Comparison of ENCODE assay signal across 21 mouse cellular contexts in the genomic region with DNA sequence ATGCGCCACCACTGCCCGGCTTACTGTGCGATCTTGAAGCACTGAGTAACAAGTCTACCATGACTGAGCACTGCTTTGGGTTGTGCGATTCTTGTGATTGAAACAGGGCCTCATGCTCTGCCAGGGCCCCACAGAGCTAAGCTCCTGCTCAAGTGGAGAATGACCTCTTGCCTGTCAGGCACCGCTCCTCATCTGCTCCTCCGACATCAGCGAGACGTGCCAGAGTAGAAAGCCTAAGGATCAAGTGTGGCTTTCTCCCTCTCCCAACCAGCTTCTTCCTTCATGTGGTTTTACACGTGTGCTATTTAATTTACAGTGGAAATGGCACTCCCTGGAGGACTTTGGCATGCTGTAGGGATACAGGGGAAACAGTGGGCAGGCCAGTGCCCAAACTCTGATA. TPM values are rescaled to one million over a fixed set of nuclear protein-coding genes. Genes with fewer than 3 reads are reported as not detected.
DNase-seq lines count a peak whose midpoint lies in the region; ATAC-seq lines count a peak whose summit lies in the region.
"Had no signal": no experiment of that assay in that cellular context is flagged by ENCODE, and none has a peak within 500 bp of the region (broad histone marks: within the 10 kb centered on the region; RNA-seq: fewer than 3 reads in every experiment).

No protein-coding gene starts in this region.

- peaks cover 10% of the 10 kb centered on the region for H3K4me1 ChIP-seq in midbrain, embryonic 11.5 days (ENCODE audit: control insufficient read depth, insufficient read depth, low read length)
- H3K4me1 ChIP-seq in midbrain, embryonic 13.5 days (replicated peaks) = peaks cover 17% of the 10 kb centered on the region; the same call in 1 of the 2 replicates
- H3K4me1 ChIP-seq in embryonic facial prominence, embryonic 14.5 days (ENCODE audit: control insufficient read depth, insufficient read depth, low read length) = peaks cover 58% of the 10 kb centered on the region

- H3K36me3 ChIP-seq in midbrain, embryonic 11.5 days (ENCODE audit: control insufficient read depth, insufficient read depth, low read length) = no peaks in the 10 kb centered on the region
- no peaks in the 10 kb centered on the region for H3K36me3 ChIP-seq in midbrain, embryonic 13.5 days
- no peaks in the 10 kb centered on the region for H3K36me3 ChIP-seq in embryonic facial prominence, embryonic 14.5 days (ENCODE audit: control insufficient read depth, insufficient read depth, low read length)
- H3K36me3 ChIP-seq: embryonic facial prominence, embryonic 12.5 days; forebrain, embryonic 15.5 days; hindbrain, embryonic 15.5 days; midbrain, embryonic 15.5 days; neural tube, embryonic 12.5 days had no signal

- no peaks in the 10 kb centered on the region for H3K27me3 ChIP-seq in midbrain, embryonic 11.5 days (ENCODE audit: control insufficient read depth, insufficient read depth, low read length)
- H3K27me3 ChIP-seq in midbrain, embryonic 13.5 days = no peaks in the 10 kb centered on the region
- H3K27me3 ChIP-seq in embryonic facial prominence, embryonic 14.5 days (replicated peaks; ENCODE audit: control insufficient read depth, insufficient read depth, low read length) = no peaks in the 10 kb centered on the region
- H3K27me3 ChIP-seq: embryonic facial prominence, embryonic 12.5 days; forebrain, embryonic 15.5 days; hindbrain, embryonic 15.5 days; midbrain, embryonic 15.5 days; neural tube, embryonic 12.5 days had no signal

- no peak overlapping the region for H3K4me3 ChIP-seq in midbrain, embryonic 11.5 days (ENCODE audit: low read depth, low read length)
- no peak overlapping the region for H3K4me3 ChIP-seq in midbrain, embryonic 13.5 days (replicated peaks)
- no peak overlapping the region for H3K4me3 ChIP-seq in embryonic facial prominence, embryonic 14.5 days (ENCODE audit: low read depth, low read length)
- H3K4me3 ChIP-seq: embryonic facial prominence, embryonic 12.5 days; forebrain, embryonic 15.5 days; hindbrain, embryonic 15.5 days; left cerebral cortex, adult 2 months; midbrain, embryonic 15.5 days; neural tube, embryonic 12.5 days had no signal

- H3K27ac ChIP-seq in midbrain, embryonic 11.5 days (ENCODE audit: low read depth, low read length) = no peak overlapping the region
- no peak overlapping the region for H3K27ac ChIP-seq in midbrain, embryonic 13.5 days
- H3K27ac ChIP-seq in embryonic facial prominence, embryonic 14.5 days (replicated peaks; ENCODE audit: low read depth, low read length) = 0 out of 2 replicates have a peak overlapping the region, but pooled peaks have one; percentile 13
- H3K27ac ChIP-seq: forebrain, embryonic 15.5 days; hindbrain, embryonic 15.5 days; kidney, postnatal 0 days; left cerebral cortex, adult 2 months; midbrain, embryonic 15.5 days; neural tube, embryonic 12.5 days had no signal

- ATAC-seq in midbrain, embryonic 11.5 days (ENCODE audit: low FRiP score) = no peak
- no peak for ATAC-seq in midbrain, embryonic 13.5 days
- no peak for ATAC-seq in embryonic facial prominence, embryonic 14.5 days (ENCODE audit: low read depth)
- ATAC-seq: forebrain, embryonic 15.5 days; midbrain, embryonic 15.5 days had no signal

- H3K9me3 ChIP-seq in midbrain, embryonic 11.5 days (ENCODE audit: control insufficient read depth, low read length) = no peaks in the 10 kb centered on the region
- no peaks in the 10 kb centered on the region for H3K9me3 ChIP-seq in midbrain, embryonic 13.5 days
- no peaks in the 10 kb centered on the region for H3K9me3 ChIP-seq in embryonic facial prominence, embryonic 14.5 days (ENCODE audit: control insufficient read depth, low read length)
- H3K9me3 ChIP-seq: embryonic facial prominence, embryonic 12.5 days; forebrain, embryonic 15.5 days; hindbrain, embryonic 15.5 days; midbrain, embryonic 15.5 days; neural tube, embryonic 12.5 days had no signal

- H3K4me2 ChIP-seq in midbrain, embryonic 11.5 days = no peak overlapping the region
- no peak overlapping the region for H3K4me2 ChIP-seq in midbrain, embryonic 13.5 days (replicated peaks)
- 0 out of 2 replicates have a peak overlapping the region, but pooled peaks have one; percentile 19 for H3K4me2 ChIP-seq in embryonic facial prominence, embryonic 14.5 days (ENCODE audit: low read depth, low read length)
- H3K4me2 ChIP-seq: embryonic facial prominence, embryonic 12.5 days; forebrain, embryonic 15.5 days; hindbrain, embryonic 15.5 days; midbrain, embryonic 15.5 days; neural tube, embryonic 12.5 days had no signal

- WGBS in midbrain, embryonic 11.5 days = 85% methylated on average over 9 of the region's 9 CpGs
- WGBS in midbrain, embryonic 13.5 days = 80% methylated on average over 9 of the region's 9 CpGs
- 71% methylated on average over 9 of the region's 9 CpGs for WGBS in embryonic facial prominence, embryonic 14.5 days

- no peak overlapping the region for H3K9ac ChIP-seq in midbrain, embryonic 11.5 days (ENCODE audit: low read length)
- no peak overlapping the region for H3K9ac ChIP-seq in midbrain, embryonic 13.5 days (replicated peaks)
- H3K9ac ChIP-seq in embryonic facial prominence, embryonic 14.5 days (ENCODE audit: low read depth, low read length) = no peak overlapping the region
- H3K9ac ChIP-seq: embryonic facial prominence, embryonic 12.5 days; forebrain, embryonic 15.5 days; hindbrain, embryonic 15.5 days; midbrain, embryonic 15.5 days; neural tube, embryonic 12.5 days had no signal

- DNase-seq in heart, adult 11 months = peak; percentile 90
- no peak for DNase-seq in heart, postnatal 36 days
- DNase-seq in midbrain, embryonic 11.5 days (ENCODE audit: low spot score, missing footprints) = peak; percentile 83
- DNase-seq in embryonic facial prominence, embryonic 14.5 days (ENCODE audit: low spot score) = no peak
- DNase-seq in frontal cortex, adult 2 months (ENCODE audit: extremely low spot score in 1 of 2, low spot score in 1 of 2) = no peak
- no peak for DNase-seq in cerebellum, adult 8-10 months
- DNase-seq: adrenal gland, postnatal 25 days; cerebellum, postnatal 10 days; kidney, adult 2 months; lung, postnatal 14 days; retina, postnatal 1 day; right cerebral cortex, postnatal 25 days; thymus, postnatal 4 days had no signal

- intact Hi-C loops in heart, postnatal 36 days (cut with DNase I) = no loop called here

RNA-seq across cellular contexts. Expression of gene Epb41l2, which starts 10.1 kb away (rescaled TPM):
- 10 to 100 TPM; 42.0 to 55.8 TPM for total RNA-seq in heart, postnatal 36 days (2021)
- 39.4 and 40.8 TPM in 2 replicates for polyA plus RNA-seq in midbrain, embryonic 11.5 days (2014; fragmentation: Nextera tagmentation; extraction: Ambion mirVana)
- polyA plus RNA-seq in midbrain, embryonic 13.5 days (2015; fragmentation: Nextera tagmentation; extraction: Ambion mirVana) = 21.7 and 25.6 TPM in 2 replicates
- polyA plus RNA-seq in embryonic facial prominence, embryonic 14.5 days (2014; fragmentation: Nextera tagmentation; extraction: Ambion mirVana) = 86.7 and 90.3 TPM in 2 replicates
- 99.9 and 108 TPM in 2 replicates for polyA plus RNA-seq in frontal cortex, adult 2 months (2012; rRNA removed)

Comparison
In these comparisons a context has a peak if more than half of its experiments do, and no peak if none do; other contexts are left out.
1. DNase-seq: peak in heart, adult 11 months (single experiment) and midbrain, embryonic 11.5 days (single experiment); none in heart, postnatal 36 days (0 of 2), embryonic facial prominence, embryonic 14.5 days (single experiment), frontal cortex, adult 2 months (0 of 2) and cerebellum, adult 8-10 months (single experiment).